Mouse (Mus musculus): ENCODE results near the gene Cfap58.

Cfap58 gene

DNA sequence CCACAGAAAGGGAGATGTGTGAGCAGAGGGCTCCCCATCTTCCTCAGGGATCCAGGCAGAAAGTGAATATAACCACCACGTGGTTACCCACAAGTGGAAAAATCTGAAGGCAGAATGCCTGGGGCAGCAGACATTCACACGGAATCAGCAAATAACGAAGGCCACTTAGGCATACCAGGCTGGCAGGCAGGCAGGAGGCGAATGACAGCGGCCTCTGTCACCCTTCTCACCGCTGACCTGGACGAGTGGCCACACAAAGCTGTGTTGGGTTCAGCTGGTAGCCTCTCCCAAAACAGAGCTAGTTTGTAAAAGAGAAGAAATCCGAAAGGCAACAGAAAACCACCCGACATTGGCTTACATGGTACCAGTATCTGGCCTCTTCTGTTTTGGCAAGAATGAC is 19.5 kb upstream of the Cfap58 start:
- DNase-seq: no peak

DNA sequence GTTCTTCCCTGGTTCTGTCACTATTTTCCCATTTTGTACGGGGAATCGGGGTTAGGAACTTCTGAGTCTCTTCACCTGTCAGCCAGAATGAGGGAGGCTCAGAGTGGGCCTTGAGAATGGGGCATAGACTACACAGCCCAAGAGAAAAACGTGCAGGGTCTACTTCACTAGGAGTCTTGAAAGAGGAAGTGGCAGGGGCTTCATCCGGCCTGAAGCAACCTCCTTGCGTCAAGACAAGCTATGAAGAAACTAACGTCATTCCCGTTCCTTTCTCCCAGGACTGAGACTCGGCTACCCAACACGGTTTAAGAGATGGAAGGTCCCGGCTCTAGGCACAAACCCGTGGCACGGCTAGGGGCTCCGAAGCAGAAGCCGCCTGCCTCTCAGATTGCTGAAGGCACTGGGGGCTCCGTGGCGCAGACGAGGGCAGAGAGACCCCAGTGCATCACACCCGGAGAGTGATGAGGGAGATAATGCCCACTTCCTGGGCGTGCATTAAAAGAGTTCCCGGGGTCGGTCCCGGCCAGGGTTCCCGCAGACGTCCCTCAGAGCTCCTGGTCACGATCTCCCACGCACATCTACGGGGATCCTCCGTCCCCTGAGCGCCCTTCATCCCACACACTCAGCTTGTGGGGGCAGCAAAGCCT is 18.9 kb upstream of the Cfap58 start:
- no peak for DNase-seq

DNA sequence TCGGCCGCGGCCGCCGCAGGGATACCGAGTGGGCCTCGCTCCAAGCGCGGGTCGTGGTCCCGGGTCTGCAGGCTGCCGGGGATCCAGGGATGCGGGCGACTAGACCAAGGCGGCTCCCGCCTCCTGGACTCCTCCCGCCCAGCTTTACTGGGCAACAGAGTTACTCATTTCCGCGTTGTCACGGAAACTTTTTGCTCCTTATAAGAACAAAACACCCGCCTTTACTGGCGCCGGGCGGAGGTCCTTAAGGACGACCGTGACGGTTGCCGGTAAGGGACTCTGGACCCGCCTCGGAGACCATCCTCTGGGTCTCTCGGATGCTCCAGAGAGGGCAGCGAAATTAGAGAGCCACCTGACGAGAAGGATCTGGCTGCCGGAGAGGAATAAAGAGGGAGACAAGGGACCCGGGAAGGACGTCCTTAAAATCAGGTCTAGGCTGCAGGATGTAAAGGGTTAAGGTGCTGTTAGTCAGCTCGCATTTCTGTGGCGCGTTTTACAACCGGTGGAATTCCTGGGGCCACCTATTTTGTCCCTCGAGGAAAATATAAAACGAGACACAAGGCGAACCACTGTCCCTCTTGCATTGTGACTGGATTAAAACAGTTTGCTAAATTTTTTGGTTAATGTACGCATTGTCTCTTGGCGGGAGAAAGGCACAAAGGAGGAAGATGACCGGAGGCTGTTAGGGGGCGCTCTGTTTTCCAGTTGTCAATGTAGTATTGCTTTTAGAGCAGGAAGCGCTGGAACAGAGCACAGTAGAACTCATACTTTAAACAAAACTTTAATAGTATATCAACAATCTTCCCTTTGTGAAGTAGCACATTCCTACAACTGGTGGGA is 18.1 kb upstream of the Cfap58 start, which contains the start of the genes Cfap43 and Itprip:
Gene Cfap43 (minus strand): TSS at position 162 of the 840 bp plus-strand sequence.
Gene Itprip (minus strand): TSS at position 174 of the 840 bp plus-strand sequence.
- DNase-seq: peak in 1 of 2 experiments; percentile 6

DNA sequence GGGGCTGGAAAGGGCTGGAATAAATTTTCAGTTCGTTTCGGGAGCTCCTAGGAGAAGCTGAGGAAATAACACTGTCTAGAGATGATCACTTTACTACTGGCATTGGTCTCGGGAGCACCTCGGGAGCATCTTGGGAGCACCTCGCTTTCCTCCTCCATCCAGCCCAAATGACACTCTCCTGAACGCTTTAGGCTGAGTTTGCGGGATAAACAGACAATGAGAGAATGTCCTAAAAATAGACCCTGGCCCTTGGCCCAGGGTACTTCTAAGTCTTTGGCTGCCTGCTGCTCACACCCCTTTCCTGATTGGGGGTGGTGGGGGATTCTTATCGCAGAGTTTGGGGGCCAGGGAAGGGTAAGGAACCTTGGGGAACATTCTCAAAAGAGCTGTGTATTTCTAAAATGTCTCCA is 17.5 kb upstream of the Cfap58 start:
- no peak for DNase-seq

DNA sequence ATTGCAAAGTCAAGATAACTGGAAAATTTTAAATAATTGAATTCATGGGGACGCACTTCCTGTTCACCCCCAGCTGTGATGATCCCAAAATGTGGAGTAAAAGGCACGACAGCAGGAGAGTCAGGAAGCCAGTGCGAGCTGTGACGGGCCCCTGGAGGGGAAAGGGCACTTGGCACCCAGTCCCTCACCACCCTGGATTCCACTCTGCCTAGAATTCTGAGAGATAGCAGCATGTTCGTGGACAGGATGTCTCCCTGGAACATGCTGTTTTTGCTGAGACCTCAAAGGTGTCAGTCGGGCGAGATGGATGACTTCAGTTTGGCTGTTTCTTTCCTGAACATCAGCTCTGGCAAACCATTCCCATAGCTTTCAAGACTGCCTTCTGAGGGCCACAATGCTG is 11.7 kb upstream of the Cfap58 start:
- no peak for DNase-seq

DNA sequence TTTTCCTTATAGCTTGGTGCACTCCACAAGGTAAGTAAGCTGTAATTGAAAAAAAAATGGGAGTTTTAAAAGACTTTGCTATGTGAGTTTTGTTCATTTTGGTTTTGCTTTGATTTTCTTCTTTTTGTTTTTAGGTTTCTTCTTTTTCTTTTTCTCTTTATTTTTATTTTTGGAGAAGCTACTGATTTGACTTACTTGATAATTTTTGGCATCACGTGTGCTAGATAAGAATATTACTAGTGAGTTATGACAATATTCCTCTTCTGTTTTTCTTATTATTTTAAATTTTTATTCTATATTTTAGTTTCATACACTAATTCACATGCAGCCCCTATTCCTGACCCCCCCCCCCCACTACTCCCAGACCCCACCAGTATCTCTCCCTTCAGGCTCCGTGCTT is 10.4 kb upstream of the Cfap58 start:
- DNase-seq: no peak

DNA sequence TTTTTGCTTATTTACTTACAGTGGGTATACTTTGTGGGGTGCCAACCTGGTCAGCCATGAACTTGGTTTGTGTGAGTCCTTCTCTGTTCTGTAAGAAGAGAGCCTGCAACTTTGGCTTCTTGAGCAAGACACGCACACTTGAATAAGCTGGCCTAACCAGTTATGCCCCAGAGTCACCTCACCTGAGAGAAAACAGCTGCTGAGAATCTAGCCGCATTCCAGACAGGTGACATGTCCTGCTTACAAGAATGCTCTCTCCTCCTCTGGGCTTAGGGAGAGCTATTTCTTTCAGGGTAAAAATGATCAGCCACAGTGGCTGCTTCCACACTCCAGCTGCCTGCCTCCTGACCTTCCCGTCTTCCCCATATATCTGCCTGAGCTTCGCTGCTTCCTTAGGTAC is 8.4 kb upstream of the Cfap58 start:
- DNase-seq: no peak

DNA sequence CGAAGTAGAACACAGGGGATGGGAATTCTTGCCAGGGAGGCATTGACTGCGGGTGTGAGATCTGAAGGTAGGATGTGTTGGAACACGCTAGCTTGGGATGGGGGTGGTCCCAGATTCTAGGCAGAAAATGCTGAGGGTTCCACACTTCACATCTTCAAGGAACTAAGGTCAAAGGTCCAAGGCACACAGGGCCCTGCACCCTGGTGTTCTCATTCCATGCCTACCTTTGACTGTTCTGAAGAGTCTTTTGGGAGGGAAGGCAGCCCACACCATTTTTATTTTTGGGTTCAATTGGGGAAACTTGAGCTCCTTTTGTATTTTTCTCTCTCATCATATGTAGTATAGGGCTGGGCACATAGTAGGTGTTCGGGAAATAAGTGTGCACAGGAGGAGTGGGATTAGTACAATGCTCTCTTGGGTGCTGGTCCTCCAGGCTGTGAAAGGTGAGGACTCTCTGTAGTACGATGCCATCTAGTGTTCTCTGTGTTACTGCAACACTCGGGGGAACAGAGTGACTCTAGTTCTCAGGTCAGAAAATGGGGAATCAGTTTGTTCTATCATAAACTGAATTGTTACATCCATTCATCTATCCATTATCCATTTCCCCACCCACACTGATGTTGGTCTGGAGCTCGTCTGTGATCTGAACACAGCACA is 5.4 kb upstream of the Cfap58 start:
- peak in 1 of 2 experiments; percentile 7 for DNase-seq

DNA sequence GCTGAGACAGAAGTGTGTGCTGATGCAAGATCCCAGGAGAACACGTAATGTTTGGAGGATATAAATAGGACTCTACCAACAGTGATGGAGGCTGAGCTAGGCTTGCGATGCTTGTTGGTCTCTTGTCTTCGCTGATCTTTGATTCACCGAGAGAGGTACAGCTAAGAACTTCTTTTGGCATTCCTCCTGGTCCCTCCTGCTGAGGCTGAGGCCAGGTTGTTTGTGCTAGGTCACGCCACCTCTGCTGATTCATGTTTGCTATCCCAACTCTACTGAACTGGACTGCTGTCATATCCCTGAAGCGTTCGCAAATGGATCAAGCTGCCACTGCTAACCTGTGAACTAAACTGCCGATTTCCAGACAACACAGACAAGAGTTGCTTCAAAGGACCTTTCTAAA is 3.3 kb upstream of the Cfap58 start:
- DNase-seq: no peak

DNA sequence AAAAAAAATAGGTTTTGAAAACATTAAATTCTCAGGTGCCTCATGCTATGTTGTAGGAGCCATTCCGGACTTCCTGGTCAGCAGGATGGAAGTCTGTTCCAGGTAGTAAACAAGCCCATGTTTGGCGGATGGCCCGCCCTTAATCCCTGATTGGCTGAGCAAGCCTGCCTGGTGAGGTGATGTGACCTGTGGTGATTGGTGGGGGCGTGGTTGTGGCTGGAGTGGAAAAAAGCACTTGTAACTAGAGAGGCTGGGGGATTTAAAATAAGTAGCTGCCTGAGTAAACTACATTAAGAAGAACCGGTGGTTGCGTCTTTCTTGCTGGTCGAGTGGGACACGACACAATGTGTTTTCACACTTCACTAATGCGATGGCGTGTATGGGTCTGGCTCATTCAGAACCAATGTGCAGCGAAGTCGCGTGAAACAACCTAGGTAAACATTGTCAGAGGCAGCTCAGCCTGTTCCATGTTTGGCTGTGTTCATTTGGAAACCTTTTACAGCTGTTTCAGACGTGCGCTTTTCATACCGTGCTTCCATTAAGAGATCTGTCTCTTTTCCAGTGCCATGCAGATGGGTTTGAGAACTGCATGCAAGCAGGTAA is 2.7 kb upstream of the Cfap58 start:
- DNase-seq: no peak

DNA sequence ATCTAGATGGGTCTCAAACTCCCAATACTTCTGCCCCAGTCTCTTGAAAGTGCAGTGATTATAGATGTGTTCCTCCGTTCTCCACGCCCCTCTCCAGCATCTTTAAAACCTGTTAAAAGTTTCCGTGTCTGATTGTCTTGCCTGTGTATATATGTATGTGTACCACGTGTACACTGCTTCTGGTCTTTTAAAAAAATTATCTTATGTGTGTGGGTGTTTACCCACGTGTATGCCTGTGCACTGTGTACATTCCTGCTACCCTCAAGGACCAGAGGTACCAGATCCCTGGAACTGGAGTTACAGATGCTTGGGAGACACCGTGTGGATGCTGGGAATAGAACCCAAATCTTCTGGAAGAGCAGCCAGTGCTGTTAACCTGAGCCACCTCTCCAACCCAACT is 1.9 kb upstream of the Cfap58 start:
- no peak for DNase-seq

DNA sequence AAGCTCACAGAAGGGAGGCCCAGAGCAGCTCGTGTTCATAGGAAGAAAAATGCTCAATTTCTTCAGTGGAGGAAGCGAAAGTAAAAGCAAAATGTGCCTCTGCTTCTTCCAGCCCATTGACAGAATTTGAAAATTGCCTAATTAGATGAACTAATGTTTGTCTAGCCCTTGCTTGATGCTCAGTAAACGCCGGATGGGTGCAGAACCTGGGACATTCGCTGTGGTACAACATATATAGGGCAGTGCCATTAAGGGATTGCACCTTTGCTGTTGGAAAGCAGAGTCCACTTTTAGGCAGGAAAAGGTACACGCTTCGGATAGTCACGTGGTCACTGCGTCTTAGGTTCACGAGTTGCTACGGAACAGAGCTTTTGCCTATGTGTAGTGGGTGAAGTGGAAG is 985 bp upstream of the Cfap58 start:
- no peak for DNase-seq

DNA sequence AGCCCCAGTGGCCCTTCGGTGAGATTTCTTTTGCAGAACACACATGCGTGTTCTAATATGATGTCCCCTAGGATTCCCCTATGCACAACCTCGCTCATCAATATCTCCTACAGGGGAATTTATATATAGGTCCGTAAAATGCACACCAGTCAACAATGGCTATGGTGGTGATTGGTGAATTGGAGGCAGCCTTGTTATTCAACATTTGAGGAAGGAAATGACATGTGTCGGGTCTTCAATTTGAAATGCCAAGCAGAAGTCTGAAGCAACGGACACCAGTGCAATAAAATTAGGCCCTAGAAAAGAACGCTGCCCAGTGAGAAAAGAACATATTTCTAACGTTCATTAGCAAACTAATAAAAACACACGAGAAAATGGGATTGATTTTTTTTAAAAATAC is 537 bp upstream of the Cfap58 start:
- no peak for DNase-seq

DNA sequence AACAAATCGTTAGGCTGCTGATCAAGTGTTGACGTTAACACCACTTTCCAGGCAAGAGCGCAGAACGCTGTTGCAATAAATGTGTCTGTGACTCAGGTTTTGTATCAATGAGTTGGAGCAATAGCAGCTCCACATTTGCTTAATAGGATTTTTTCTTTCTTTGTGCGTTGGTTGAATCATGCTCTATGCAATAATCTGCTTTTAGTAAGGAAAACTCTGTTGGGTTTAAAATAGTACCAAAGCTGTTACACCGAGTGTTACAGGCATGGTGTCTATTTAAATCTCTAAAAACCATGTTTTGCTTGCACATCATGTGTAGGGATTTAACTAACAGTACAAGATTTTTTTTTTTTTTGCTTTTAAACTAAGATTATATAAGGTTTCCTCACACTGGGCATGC is 1.9 kb downstream of the Cfap58 start:
- no peak for DNase-seq

DNA sequence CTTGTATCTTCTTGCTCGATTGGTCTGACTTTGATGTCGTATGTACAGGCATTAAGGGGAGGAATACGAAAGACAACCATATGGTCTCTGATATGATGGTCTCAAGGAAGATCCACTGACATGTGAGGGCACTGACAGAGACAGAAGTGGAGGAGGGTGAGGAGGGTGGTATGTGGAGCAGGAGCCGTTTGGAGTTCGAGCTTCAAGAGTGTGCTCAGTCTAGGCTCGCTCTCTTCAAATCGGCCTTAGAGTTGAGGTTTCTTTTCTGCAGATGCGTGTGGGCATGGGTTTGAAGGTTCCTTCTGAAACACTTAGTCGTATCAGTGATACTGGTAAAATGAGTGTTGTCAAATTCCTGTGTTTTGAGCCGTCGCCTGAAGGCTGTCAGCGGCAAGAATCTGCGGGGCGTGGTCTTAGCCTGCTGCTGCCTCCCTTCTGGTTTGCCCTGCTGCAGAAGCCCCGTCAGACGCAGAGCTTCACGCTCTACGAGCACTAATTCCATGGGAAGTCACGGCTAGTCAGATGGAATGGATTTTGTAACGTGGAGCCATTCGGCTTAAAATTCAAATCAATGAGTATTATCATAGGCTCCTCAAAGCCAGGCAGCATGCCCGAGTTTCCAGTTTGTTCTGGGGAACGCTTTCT is 9.5 kb downstream of the Cfap58 start:
- no peak for DNase-seq

DNA sequence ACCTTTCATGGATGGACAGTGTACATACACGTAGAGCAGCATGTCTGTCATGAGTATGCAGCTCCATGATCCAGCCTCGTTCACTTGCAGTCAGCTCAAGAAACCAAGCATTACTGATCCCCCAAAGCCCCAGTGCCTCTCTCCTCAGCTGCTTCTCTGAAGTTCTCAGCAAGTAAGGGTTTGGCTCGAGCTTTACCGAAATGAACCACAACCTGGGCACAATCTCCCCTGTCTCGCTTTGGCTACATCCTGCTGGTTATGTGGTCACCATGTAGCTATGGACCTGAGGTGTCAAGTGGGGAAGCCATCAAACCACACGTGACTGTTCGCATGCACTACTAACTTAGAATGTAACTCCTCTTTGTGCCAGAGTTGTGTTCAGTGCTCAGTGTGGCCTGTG is 13.5 kb downstream of the Cfap58 start:
- DNase-seq: no peak

DNA sequence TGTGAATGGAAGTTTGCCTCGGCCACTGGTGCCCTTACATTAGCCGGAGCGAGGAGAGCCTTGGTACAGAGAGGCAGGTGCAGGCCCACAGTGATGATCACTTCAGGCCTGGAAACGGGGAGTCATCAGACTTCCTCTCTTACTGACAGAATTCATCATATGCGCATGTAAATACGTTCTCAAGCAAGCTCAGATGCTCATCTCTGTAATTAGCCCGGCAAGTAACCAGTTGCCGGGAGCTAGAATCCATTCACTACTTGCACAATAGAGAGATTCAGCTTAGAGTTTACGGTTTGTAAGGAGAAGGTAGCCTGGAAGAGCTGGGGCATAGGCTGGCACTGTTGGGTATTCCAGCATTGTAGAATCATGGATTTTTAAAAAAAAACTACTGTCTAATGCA is 15.7 kb downstream of the Cfap58 start:
- no peak for DNase-seq

DNA sequence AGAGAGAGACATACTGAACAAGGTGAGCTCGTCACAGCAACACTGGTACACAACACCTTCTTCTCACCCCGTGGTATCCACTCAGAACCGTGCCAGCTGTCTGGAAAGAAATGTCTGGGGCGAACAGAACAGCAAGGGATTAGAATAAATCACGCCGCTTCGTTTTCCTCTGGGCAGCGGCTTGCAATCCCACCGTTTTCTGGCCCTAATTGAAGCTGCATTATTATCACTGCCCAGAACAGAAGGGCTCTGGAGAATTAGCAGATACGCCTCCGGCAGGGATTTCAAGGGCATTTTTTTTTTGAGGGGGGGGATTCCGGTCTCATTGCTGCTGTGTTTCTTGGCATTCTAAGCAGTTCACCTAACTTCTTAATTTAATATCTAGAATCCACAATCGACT is 20.7 kb downstream of the Cfap58 start:
- no peak for DNase-seq

DNA sequence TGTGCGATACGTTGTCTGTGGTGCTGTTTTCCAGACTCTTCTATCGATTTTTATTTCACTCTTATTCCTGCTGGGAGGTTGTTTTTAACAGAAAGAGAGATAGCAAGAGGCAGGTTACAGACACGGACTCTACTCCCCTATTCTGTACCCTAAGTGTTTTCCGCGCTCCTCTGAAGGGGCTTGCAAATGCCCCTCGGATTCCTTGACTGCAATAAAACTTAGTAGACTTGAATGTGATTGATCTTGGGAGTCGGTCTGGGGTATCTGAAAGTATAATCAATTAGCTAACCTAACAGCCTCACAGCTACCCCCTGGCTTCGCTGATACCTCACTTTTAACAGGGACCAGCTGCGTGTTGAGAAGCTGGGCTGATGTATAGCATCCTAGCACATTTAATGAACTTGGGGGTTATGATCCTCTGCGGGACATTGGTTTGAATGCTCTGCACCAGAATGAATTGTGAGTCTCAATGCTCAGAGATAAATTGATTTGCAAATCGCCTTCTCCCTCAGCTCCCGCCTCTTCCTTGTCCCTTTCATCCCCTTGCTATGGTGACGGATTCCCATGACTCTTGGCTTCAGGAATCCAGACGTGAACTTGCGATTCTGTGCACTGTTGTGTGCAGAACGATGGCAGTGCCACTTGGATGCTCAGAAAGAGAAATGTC is 31.7 kb downstream of the Cfap58 start:
- DNase-seq: no peak

DNA sequence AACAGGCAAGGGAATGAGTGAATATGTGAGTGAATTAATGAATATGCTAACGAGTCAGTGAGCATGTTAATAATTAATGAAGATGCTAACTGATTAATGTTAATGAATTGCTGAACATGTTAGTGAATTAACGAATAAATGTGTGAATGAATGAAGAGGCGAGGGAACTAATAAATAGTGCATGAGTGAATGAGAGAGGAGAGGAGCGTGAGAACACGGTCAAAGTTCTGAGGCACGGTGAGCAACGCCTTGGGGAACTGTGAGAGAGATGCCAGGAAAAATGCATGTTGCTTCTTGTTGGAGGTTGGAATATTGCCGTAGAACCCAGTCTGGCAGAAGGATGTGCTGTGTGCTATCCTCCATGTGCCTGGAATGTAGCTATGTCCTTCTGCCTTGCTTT is 33.6 kb downstream of the Cfap58 start:
- no peak for DNase-seq

DNA sequence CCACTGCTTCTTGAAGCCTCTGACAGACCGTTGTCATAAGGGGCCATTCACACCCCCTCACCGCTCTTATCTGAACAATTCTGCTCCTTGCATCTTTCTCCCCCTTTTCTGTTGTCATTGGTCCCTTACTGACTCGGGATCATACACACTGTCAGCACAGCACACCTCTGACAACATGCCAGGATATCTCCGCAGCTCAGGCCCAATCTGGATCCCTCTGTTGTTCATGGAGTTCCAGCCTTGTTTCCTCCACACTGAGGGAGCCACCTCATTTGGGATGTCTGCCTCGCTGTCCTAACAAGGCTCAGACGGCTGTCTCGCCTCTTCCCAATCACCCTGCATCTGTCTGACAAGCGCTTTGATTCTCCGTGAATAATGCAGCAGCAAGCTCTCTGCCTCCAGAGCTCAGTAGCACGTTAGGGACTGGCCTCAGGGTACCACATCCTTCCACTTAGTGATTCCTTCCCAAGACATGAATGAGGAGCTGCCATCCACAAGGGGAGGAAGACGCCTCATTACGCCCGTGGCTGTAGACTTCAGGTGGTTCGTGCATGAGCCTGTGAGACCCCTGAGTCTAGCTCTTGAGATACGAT is 40.7 kb downstream of the Cfap58 start:
- DNase-seq: no peak

DNA sequence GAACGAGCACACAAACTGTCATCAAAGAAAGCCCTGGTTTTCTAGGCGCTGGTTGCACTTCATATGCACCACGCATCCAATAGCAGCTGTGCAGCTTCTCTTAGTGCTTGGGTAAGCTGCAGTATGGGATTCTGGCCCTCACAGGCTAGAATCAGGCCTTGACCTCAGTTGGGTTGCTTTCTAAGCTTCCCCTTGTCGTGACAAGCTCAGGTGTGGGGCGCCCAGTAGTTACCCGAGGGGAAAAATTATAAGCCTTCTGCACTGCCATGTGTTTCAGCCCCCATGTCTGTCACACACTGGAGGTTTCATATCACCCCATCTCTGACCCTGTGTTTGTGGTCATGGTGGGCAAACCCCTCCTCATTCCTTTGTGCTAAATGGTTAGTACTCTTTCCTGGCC is 42.0 kb downstream of the Cfap58 start:
- DNase-seq: no peak

Measured in cerebellum, adult 18-20 months (tissue).